Mouse (Mus musculus): ENCODE measurements around the gene Kcnj16.

The Kcnj16 gene

DNA sequence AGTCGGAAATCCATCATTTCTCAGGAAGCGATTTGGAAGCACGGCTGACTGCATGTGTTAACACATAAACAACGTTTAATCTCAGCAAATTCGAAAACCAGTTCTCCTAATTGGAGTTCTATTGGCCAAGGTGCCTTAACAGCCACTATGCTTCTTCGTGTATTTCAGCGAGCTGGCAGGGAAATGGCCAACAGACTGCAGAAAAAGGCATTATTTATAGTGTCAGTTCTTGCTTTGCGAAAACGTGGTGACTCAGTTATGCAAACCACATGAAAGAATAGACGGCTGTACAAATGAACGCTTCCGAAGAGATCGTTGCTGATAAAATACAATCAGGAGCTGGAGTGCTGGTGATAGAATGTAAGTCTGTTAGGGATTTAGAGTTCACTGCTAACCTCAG, 88.2 kb downstream of the Kcnj16 start:
- no peak for DNase-seq (ENCODE audit: low spot score in 2 of 2)

- no peak for DNase-seq (ENCODE audit: low spot score in 2 of 2)
These were observed 89.6 kb downstream of the Kcnj16 start for GRCm38 (mm10) chr11:111057435-111057834.

DNA sequence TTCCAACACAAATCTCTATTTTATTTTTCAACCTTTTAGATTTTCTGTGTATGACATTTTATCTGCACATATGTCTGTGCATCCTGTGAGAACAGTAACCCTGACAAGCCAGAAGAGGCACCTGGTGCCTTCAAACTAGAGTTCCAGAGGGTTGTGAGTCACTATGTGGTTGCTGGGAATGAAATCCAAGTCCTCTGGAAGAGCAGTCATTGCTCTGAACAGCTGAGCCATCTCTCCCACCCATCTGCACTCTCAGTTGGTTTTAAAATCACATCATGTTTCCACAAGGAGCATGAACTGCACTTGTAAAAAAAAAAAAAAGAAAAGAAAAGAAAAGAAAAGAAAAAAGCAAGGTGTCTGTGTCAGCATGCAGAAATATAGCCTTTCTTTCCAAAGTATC, 91.6 kb downstream of the Kcnj16 start:
- no peak for DNase-seq (ENCODE audit: low spot score in 2 of 2)

DNA sequence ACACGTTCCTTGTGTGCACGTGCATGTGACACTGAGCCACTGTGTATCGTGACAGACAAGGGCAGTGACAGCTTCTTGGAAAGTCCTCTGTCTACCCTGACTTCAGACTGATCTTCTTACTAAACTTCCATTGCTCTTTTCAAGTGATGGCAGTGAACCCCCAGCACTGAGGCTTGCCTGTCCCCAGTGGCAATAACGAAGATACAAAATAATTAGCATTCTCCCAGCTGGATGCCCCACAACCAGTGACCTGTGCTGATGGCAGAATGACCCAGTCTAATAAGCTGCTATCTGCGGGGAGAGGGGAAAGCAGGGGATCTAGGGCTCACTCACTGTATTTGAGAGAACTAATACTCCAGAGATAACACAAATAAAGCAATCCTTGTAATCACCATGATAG, 92.4 kb downstream of the Kcnj16 start:
- DNase-seq (ENCODE audit: low spot score in 2 of 2): no peak

DNA sequence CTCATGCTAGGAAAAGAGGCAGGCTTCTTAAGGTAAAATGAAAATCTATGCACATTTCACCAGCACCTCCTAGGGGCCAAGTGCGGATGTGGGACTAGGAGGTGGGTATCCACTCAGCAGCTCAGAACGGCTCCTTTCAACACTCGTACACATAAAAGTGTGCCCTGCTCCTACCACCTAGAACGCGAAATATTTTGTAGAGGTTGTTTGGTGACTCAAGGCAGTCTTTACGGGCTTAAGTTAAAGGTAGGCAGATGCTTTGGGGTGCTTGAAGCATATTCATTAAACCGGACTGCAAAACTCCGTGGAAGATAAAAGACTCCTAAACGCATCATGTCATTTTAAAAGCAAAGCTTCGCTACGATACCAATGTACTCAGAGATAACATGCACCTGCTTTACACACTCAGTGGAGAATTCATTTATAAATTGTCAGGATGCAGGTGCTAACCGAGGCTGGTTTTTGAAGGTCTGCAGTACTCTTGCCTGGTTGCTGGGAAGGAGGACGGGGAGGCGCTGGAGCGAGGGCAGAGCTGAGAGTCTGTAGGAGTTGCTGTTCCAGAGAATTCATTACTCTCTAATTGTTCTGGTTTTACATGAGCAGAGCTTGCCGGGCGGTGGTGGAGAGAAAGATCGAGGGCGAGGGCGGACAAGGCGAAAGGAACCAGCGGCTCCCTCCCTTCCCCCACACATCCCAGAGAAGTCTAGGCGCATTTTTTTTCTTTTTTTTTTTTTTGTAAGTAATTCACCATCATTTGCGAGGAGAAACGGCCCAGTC, 97.1 kb downstream of the Kcnj16 start:
- DNase-seq (ENCODE audit: low spot score in 2 of 2): peak in 1 of 2 experiments; percentile 35

- DNase-seq (ENCODE audit: low spot score in 2 of 2): peak; percentile 94
These were observed 97.9 kb downstream of the Kcnj16 start, which contains the start of gene Kcnj2 for GRCm38 (mm10) chr11:111065635-111066298. TSS of gene Kcnj2 (plus strand) at chr11:111066164.

GRCm38 (mm10) chr11:111066299-111066691, 98.5 kb downstream of the Kcnj16 start:
- peak; percentile 47 for DNase-seq (ENCODE audit: low spot score in 2 of 2)

DNA sequence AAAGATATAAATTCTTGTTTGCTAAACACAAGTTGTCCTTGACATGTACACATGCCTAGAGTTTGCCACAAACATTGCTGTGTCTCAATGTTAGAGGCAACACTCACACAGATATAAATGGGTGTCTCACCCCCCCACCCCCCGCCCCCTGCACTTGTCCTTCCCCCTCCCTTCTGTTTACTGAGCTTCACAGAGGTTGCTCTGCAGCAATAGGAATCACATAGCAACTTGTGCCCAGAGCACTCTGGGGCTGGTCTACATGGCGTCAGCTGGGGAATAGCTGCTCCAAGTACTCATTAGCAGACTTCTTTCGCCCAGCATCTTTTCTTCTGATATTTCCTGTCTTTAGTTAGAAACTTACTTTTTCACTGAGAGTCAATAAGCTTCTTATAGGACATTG, 100.0 kb downstream of the Kcnj16 start:
- DNase-seq (ENCODE audit: low spot score in 2 of 2): peak in 1 of 2 experiments; percentile 22

GRCm38 (mm10) chr11:111070460-111070859, 102.6 kb downstream of the Kcnj16 start:
- peak; percentile 22 to 39 for DNase-seq (ENCODE audit: low spot score in 2 of 2)

GRCm38 (mm10) chr11:111074131-111074530, 106.3 kb downstream of the Kcnj16 start:
- DNase-seq (ENCODE audit: low spot score in 2 of 2): no peak

Data from heart, adult 9 months (tissue).